Mouse (Mus musculus) olfactory bulb, adult 2 months (tissue): ENCODE measurements at regions not wholly inside any gene's neighbourhood (a gene's known extent, or its start where the extent isn't known, plus 50 kb on each side); places are given as distances from the start of the nearest gene placed in this dataset.

Experiments used
- CTCF ChIP-seq: fragments of 200-500 bp; IDR thresholded peaks from 2 replicates; pipeline ENCODE4 v1.5.1; 2012; ENCODE audit warnings: low read depth, mild to moderate bottlenecking, low read length, moderate library complexity; ENCODE audit not compliant: insufficient read depth
- POLR2A ChIP-seq: fragments of 200-500 bp; IDR thresholded peaks from 2 replicates; pipeline ENCODE4 v1.6.1; 2012; ENCODE audit warnings: mild to moderate bottlenecking, low read depth, low read length, moderate library complexity; ENCODE audit not compliant: insufficient read depth

- TF ChIP-seq POLR2A, result no peak
- no peak for TF ChIP-seq CTCF
These were observed 61.9 kb upstream of the Wdr26 start for GRCm38 (mm10) chr1:181273540-181274204.
